Mouse (Mus musculus) splenic B cell, adult 2 months (primary cell): ENCODE results near the gene 1700030K09Rik.

Experiments
- DNase-seq: peaks from one replicate; pipeline ENCODE4 v3.0.0-alpha.2; 2011; ENCODE audit warnings: low read depth, low spot score
- H3K27me3 ChIP-seq: 2 replicates; pipeline ENCODE4 v1.6.1; 2012; ENCODE audit warnings: mild to moderate bottlenecking, low read length, moderate library complexity, mixed read lengths; ENCODE audit not compliant: control insufficient read depth, poor library complexity, insufficient read depth, severe bottlenecking
- H3K36me3 ChIP-seq: 2 replicates; pipeline ENCODE4 v1.6.1; 2012; ENCODE audit warnings: mild to moderate bottlenecking, low read length, moderate library complexity, mixed read lengths; ENCODE audit not compliant: control insufficient read depth, poor library complexity, insufficient read depth, severe bottlenecking

1700030K09Rik gene

DNA sequence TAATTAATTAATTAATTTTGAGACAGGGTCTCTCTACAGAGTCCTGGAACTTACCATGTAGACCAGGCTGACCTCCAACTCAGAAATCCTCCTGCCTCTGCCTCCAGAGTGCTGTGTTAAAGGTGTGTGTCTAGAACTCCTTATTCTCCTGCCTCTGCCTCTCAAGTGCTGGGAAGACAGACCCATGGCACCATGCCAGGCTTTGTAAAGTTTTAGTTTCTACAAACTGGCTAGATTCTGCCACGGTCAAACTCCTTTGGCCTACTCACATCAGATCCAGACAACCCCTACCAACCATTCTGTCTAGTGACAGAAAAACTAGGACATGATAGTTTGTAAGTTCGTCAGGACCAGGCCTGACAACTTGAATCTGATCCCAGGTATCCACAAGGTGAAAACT, 47.3 kb downstream of the 1700030K09Rik start:
- Histone ChIP-seq H3K36me3 (peaks cover 3% of the 10 kb centered on the region; the same call in 1 of the 2 replicates), H3K27me3 (no peaks in the 10 kb centered on the region)
- no peak for DNase-seq

DNA sequence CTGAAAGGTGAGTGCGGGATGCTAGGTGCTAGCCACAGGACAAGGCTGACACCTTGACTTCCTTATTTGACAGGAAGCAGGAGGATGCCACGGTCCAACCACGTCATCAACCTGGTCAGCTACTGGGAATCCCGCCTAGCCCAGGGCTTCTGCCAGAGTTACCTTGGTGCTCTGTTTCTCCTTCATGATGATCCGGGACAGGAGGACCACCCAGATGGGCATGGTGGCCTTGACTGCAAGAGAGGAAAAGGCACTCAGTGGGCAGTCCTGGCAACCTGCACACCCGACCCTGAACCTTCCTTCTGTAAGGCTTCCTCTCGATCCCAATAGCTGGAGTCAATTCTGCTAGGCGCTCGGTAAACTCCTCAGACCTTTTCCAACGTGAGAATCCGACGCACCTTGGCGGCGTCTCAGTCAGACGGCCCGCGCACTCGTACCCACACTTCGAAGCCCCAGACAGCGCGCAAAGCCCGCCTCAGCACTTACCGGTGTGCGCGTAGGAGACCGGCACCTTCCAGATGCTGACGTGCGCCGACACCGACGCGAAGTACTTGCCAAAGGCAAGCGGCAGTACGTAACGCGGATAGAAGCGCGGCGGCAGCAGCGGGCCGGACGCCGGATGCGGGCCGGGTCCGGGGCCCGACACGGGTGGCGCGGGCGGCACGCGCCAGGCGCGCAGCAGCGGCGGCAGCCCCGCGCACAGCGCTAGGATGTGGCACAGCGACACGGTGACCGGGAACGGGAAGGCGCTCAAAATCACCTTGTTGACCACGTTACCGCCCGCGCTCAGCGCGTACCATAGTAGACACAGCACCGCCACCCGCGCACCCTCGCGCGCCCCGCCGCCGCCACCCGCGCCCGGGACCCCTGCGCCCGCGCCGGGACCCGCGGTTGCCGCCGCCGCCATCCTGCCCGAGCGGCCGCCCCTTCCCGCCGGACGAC, 48.3 kb downstream of the 1700030K09Rik start, which contains the start of gene Slc35e1:
Slc35e1 (minus strand) TSS at position 935 of the 942 bp plus-strand sequence.
- Histone ChIP-seq H3K36me3 (peaks cover 7% of the 10 kb centered on the region), H3K27me3 (no peaks in the 10 kb centered on the region)
- DNase-seq, result peak; percentile 73

DNA sequence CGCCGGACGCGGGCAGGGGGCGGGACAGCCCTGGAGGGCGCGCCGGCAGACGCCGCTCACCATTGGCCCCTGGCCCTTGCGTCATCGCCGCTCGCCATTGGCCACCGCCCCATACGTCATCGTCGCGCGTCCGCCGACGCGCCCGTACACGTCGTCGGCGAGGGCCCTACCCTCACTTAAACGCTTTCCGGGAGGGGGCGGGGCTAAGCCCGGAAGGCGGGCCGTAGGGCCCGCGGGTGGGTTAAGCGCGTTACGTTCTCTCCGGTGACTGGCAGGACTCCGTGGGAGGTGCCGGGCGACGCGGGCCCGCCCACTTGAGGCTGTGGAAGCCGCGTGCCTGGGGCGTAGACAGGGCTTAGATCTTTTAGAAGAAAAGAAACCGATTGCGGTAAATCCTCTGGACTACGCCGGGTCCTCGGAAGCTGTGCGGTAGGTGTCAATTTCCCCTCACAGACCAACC, 49.0 kb downstream of the 1700030K09Rik start:
- DNase-seq, result peak; percentile 100
- Histone ChIP-seq H3K36me3 (peaks cover 7% of the 10 kb centered on the region; the same call in 1 of the 2 replicates), H3K27me3 (no peaks in the 10 kb centered on the region)

DNA sequence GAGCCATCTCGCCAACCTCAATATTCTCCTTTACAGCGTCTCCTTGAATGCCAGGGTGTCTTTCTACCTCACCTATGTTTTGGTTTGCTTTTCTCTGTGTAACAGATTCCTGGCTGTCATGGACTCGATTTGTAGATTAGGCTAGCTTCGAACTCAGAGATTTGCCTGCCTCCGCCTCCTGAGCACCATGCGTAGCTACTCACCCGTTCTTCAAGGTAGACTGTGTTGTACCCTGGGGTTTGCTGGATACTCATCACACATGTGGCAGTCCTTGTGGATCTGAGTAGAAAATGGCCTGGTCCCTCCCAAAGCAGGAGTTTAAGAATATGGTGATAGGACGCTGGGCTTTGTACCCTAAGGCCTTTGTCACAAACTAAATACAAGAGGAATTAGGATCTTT, 49.7 kb downstream of the 1700030K09Rik start:
- Histone ChIP-seq H3K36me3 (peaks cover 6% of the 10 kb centered on the region; the same call in 1 of the 2 replicates), H3K27me3 (no peaks in the 10 kb centered on the region)
- DNase-seq, result peak; percentile 29

DNA sequence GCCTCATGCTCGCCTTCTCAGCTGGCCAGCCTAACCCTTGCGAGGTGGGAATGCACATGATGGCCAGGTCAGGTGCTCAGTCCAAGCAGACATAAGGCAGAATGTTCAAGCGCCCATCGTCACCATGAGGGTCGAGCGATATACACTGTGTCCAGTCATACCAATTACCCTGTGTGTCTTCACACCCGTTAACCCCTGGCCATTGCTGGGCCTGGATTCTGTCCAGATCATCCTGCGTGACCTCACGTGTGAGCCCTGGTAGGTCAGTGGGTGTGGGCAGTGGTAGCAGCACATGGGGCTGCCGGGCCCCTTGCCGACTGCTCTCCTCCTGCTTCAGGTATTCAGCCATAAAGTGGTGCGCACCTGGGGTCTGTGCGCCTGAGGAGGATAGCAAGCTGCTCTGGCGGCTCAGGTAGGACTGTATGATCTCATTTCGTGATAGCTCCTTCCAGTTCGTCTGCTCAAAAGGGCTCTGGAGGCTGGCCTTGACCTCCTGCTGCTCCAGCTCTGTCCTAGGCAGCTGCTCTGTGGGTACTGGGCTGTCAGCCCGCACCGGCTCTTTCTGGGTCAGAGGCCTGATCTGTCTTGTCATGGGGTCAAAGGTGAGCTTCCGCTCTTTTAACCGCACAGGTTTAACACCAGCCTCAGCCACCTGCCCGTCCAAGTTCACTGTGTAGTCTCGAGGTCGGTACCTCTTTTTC, 51.9 kb downstream of the 1700030K09Rik start:
- H3K27me3 ChIP-seq, result no peaks in the 10 kb centered on the region
- H3K36me3 ChIP-seq, result peaks cover 6% of the 10 kb centered on the region
- DNase-seq, result no peak

DNA sequence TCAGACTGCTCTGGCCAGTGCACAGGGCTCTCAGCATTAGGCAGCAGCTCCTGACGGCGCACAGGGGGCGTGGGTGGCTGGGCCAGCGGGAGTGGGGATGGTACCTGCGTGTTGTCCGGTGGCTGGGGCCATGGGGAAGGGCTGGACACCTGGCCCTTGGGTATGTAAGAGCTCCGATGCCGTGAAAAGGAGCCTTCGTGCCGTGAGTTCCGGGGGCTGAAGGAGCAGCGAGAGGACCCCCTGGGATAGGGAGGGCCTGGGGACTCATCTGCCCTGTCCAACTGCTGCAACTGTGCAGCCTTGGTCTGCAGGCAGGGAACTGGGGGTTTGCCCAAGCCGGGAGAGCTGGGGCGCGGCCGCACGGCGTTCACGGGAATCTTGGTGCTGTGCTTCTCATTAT, 52.5 kb downstream of the 1700030K09Rik start:
- Histone ChIP-seq H3K27me3 (no peaks in the 10 kb centered on the region), H3K36me3 (peaks cover 6% of the 10 kb centered on the region)
- DNase-seq, result no peak

DNA sequence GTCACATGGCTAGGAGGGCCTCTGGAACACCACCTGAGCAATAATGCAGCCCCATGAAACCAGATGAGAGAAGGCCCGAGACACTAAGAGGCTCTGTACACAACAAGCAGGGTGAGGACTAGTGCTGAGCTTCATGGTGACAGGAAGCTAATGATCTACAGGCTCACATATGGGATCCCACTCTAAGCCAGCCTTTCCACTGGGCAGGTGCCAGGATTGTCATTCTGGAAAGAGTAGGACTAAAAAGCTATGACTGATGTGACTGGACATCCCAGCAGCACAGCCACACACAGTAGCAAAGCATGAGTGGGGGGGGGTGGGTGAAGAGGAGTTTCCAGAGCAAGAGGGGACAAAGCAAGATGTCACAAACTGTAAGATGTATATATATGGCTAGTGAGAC, 54.2 kb downstream of the 1700030K09Rik start:
- DNase-seq, result no peak
- H3K27me3 ChIP-seq, result no peaks in the 10 kb centered on the region
- peaks cover 6% of the 10 kb centered on the region for H3K36me3 ChIP-seq

DNA sequence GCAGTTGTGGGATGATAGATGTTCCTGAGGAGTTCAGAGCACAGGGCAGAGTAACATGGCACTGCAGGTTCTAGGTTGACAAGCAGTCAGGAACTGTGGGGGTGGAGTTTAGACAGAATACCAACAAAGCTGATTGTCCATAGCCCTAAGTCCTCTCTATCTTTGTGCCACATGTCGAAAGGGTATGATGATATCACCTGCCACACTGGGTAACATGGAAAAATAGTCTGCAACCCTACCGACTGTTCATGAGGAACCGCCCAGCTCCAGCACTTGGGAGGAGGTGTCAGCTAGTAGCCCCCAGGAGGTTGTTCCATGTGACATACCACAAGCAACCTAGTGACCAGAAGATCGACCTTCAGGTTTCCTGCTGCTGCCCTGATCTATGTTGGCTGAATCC, 54.8 kb downstream of the 1700030K09Rik start:
- DNase-seq, result no peak
- H3K27me3 ChIP-seq, result no peaks in the 10 kb centered on the region

DNA sequence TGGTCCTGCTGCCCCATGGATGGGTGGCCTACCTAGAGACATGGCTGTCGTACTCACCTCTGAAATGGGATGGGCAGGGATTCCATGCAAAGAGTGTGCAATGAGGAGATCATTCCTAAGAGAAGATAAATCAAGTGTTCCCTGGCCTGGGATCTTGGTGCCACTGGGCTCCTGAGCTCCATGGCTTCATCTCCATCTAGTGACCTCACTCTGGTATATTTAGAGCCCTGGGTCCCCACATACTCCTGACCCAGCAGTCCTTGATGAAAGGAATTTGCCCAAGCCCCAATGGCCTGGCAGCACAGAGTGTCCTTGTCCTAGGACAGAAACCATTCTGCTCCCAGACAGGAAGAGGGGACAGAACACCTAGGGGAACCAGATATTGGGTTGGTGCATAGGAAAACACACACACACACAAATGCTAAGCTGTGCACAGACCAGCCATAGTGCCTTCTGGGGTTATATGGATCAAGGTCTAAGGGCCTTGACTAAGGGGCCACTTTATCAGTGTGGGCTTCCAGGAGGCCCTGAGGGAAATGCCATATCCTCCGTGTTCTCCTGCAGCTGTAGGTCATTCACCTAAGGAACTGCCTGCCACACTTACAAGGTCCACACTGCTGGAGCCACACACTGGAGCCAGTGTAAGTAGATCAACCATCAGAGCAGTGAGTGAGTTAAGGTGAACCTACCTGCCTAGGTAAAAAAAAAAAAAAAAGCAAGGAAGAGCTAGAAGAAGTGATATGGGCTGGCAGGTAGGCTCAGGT, 56.0 kb downstream of the 1700030K09Rik start:
- no peaks in the 10 kb centered on the region for H3K27me3 ChIP-seq
- DNase-seq, result no peak
- H3K36me3 ChIP-seq, result peaks cover 6% of the 10 kb centered on the region

More for the DNA sequence above, 54.8 kb downstream of the 1700030K09Rik start:
- H3K36me3 ChIP-seq, result peaks cover 6% of the 10 kb centered on the region

DNA sequence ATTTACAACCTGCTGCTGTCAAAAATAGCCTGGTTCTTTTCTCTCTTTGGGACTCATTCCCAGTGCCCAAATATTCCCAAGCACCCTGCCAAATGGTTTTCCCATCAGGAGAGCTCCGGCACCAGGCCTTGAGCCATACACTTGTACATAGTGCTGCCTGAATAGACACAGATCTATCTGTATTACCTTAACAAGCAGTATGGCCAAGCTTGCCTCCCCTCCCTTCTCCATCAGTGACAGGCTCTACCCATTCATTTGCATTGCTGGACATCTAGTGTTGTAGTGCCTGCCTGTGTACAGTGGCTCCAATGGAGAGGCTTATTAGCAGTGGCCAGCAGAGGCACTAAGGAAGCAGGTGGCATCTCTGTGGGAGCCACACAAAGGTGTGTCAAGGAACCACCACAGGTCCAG, 56.8 kb downstream of the 1700030K09Rik start:
- no peak for DNase-seq
- Histone ChIP-seq H3K36me3 (peaks cover 6% of the 10 kb centered on the region), H3K27me3 (no peaks in the 10 kb centered on the region)

DNA sequence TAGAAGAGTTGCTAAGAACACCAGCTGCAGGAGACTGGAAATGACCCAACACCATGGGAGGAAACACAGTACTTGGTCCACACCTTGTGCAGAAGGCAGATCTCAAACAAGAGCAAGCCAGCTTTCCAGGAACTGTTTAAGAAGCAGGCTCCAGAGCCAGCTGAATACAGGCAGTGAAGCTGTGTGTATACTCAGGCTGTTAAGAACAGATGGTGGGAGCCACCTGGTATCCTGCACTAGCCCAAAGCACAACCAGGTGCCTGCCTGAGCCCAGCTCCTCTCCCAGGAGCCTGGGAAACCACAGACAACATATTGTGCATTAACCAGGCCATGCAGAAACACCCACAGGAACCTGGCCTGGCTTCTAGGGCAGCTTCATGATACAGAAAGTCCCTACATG, 60.5 kb downstream of the 1700030K09Rik start:
- Histone ChIP-seq H3K27me3 (no peaks in the 10 kb centered on the region), H3K36me3 (no peaks in the 10 kb centered on the region; the same call in 1 of the 2 replicates)
- no peak for DNase-seq

DNA sequence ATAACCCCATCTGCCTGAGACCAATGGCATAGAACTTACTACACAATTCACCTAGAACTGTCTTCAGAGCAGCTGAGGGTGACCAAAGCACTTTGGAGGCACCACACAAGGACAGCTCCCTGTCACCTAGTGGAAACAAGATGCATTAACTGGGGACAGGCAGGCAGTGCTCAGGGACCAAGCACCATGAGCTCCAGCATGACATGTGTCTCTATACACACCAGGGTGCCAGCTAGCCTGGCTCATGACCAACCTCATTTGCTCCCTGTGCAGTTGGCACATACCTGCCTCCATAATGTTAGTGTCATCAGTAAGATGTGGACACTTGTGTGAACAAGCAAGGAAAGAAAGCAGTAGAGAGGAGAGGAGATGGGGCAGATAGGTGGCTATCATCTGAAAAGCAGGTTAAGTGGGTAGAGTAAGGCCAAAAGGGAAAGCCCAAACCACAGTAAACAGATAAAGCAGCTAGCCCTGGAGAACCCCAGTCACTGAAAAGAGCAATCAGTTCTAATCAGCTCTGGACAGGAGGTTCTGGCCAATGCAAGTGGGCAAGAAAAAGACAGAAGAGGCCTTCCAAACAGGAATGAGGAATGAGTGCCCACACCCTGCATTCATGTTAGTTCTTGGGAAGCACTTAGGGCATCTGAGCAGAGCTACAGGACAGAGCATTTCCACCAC, 61.1 kb downstream of the 1700030K09Rik start:
- Histone ChIP-seq H3K27me3 (no peaks in the 10 kb centered on the region), H3K36me3 (no peaks in the 10 kb centered on the region; the same call in 1 of the 2 replicates)
- DNase-seq, result no peak

DNA sequence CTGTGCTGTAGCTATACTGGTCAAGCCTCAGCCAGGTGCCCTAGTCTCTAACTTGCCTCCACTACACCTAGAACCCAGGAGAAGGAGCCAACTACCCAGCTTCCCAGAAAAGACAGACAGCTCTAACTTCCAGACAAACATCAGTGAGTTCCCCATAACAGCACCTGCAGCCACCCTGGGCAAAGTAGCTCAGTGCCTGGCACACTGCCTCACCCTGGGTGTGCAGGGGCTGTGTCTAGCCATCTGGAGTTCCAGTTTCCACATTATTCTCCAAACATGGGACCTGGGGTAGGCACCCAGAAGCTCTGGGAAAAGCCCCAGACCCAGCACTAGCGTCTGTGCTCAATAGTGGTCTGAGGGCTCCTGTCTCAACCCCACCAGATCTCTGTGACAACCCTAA, 63.8 kb downstream of the 1700030K09Rik start:
- no peak for DNase-seq
- Histone ChIP-seq H3K36me3 (no peaks in the 10 kb centered on the region; the same call in 1 of the 2 replicates), H3K27me3 (no peaks in the 10 kb centered on the region)
